Mouse (Mus musculus): ENCODE measurements at regions not wholly inside any gene's neighbourhood (a gene's known extent, or its start where the extent isn't known, plus 50 kb on each side); places are given as distances from the start of the nearest gene placed in this dataset.

DNA sequence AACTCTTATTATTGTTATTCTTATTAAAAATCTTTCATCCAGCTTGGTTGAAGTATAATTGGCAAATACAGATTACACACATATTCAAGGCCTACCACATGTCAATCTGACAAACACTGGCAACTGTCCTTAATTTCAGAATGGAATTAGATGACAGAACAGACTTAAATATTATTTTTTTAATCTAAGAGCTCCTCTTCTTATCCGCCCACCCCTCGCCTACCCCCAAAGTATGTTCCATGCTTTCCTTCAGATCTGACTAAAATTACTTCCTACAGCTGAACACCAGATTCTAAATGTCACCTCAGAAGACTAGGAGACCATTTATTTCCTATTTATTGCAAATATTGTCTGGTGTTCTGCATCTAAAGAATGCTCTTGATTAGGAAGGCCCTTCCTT, 370.0 kb downstream of the Zfp536 start:
- TF ChIP-seq CTCF (IDR thresholded peaks at IDR 0.05; ENCODE audit: borderline replicate concordance, insufficient read depth, low read depth, low read length), result no peak
- TF ChIP-seq POLR2A (IDR thresholded peaks at IDR 0.05; ENCODE audit: borderline replicate concordance, insufficient read depth, low read length), result no peak

Measured in cerebellum, adult 2 months (tissue).